Mouse (Mus musculus): ENCODE data around the gene Lin28b.

DNA sequence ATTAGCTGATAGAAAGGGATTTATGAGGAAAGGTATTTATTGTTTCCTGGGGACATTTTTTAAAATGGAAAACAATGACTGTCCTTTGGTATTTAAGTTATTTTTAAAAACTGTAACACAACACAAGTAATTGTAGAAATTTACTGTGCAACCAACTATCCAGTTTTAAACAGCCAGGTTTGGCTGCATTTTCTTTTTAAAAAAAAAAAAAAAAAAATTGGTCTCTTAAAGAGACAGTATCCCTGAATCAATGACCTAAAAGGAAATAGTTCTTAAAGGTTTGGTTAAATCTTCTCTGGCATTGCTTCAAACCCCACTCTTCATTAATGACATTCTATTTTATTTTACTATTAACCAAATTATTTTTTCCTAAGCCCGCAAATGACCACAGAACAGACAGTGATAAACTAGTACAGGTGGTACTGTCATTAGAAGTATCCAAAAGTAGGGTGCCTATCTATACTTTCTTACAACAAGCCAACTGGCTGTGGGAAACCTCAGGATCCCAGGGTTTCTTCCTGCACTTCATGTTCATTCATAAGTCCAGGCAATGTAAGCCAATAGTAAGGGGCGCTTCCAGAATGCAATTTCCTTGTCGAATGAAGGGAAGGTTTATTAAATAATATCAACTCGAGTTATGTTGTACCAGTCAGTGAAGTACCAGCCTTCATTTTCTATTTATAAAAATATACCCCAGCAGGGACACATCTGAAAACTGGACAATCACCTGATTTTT is 17.8 kb downstream of the Lin28b start:
- TF ChIP-seq CTCF (IDR thresholded peaks at IDR 0.05; ENCODE audit: borderline replicate concordance, extremely low read depth, insufficient read depth, insufficient read length) (no peak), POLR2A (IDR thresholded peaks at IDR 0.05; ENCODE audit: borderline replicate concordance, extremely low read depth, insufficient read depth, insufficient read length, poor library complexity, severe bottlenecking) (no peak)
